In genomic region chr4:140554552-140554951, GRCm38 (mm10) we compare ENCODE assay signal across 17 mouse cellular contexts.
A peak's percentile ranks its signal among the peaks of the same experiment; 100 is the strongest.
DNase-seq lines count a peak whose midpoint lies in the region; ATAC-seq and TF ChIP-seq lines count a peak whose summit lies in the region.
"Had no signal": no experiment of that assay in that cellular context is flagged by ENCODE, and none has a peak within 500 bp of the region (broad histone marks: within the 10 kb centered on the region; RNA-seq: fewer than 3 reads in every experiment).

No protein-coding gene starts in this region.

- H3K4me3 ChIP-seq in liver, embryonic 11.5 days (ENCODE audit: low read depth, low read length) = no peak overlapping the region
- no peak overlapping the region for H3K4me3 ChIP-seq in G1E (ENCODE audit: low read depth, low read length)
- H3K4me3 ChIP-seq in stomach, embryonic 15.5 days (replicated peaks) = no peak overlapping the region
- H3K4me3 ChIP-seq in forebrain, embryonic 12.5 days (replicated peaks) = no peak overlapping the region
- H3K4me3 ChIP-seq: embryonic facial prominence, embryonic 10.5 days; erythroblast, embryonic 14.5 days; heart, embryonic 15.5 days; layer of hippocampus, adult 2 months; left cerebral cortex, adult 2 months; lung, embryonic 15.5 days; midbrain, embryonic 12.5 days; neural tube, embryonic 13.5 days had no signal

- no peaks in the 10 kb centered on the region for H3K9me3 ChIP-seq in liver, embryonic 11.5 days (ENCODE audit: control insufficient read depth, low read length)
- H3K9me3 ChIP-seq in G1E (replicated peaks) = no peaks in the 10 kb centered on the region
- no peaks in the 10 kb centered on the region for H3K9me3 ChIP-seq in stomach, embryonic 15.5 days
- no peaks in the 10 kb centered on the region for H3K9me3 ChIP-seq in forebrain, embryonic 12.5 days
- H3K9me3 ChIP-seq: embryonic facial prominence, embryonic 10.5 days; heart, embryonic 15.5 days; lung, embryonic 15.5 days; midbrain, embryonic 12.5 days; neural tube, embryonic 13.5 days had no signal

- H3K27ac ChIP-seq in liver, embryonic 11.5 days (ENCODE audit: low read depth, low read length) = no peak overlapping the region
- H3K27ac ChIP-seq in stomach, embryonic 15.5 days = no peak overlapping the region
- no peak overlapping the region for H3K27ac ChIP-seq in forebrain, embryonic 12.5 days
- H3K27ac ChIP-seq: embryonic facial prominence, embryonic 10.5 days; heart, embryonic 15.5 days; layer of hippocampus, adult 2 months; left cerebral cortex, adult 2 months; lung, embryonic 15.5 days; midbrain, embryonic 12.5 days; neural tube, embryonic 13.5 days had no signal

- no peak for TF ChIP-seq CTCF in G1E (IDR thresholded peaks at IDR 0.05; ENCODE audit: low read depth, low read length)

- DNase-seq in liver, embryonic 11.5 days (ENCODE audit: low spot score) = no peak
- no peak for DNase-seq in liver
- DNase-seq in G1E (ENCODE audit: low spot score) = no peak
- peak; percentile 14 for DNase-seq in large intestine, adult 2 months (ENCODE audit: low read depth, low spot score)
- DNase-seq: heart, adult 11 months had no signal

- no peaks in the 10 kb centered on the region for H3K4me1 ChIP-seq in liver, embryonic 11.5 days (replicated peaks; ENCODE audit: control insufficient read depth, insufficient read depth, low read length)
- H3K4me1 ChIP-seq in G1E (ENCODE audit: insufficient read depth, low read depth, low read length) = peaks cover 35% of the 10 kb centered on the region
- no peaks in the 10 kb centered on the region for H3K4me1 ChIP-seq in stomach, embryonic 15.5 days
- no peaks in the 10 kb centered on the region for H3K4me1 ChIP-seq in forebrain, embryonic 12.5 days
- H3K4me1 ChIP-seq: lung, embryonic 15.5 days; midbrain, embryonic 12.5 days had no signal

- H3K9ac ChIP-seq in liver, embryonic 11.5 days (ENCODE audit: low read depth, low read length) = no peak overlapping the region
- no peak overlapping the region for H3K9ac ChIP-seq in stomach, embryonic 15.5 days
- no peak overlapping the region for H3K9ac ChIP-seq in forebrain, embryonic 12.5 days
- H3K9ac ChIP-seq: forebrain, postnatal 0 days; heart, embryonic 15.5 days; lung, embryonic 15.5 days; midbrain, embryonic 12.5 days; neural tube, embryonic 13.5 days had no signal

- H3K36me3 ChIP-seq in liver, embryonic 11.5 days (ENCODE audit: control insufficient read depth, insufficient read depth, low read length) = peaks cover 10% of the 10 kb centered on the region; the same call in 1 of the 2 replicates
- H3K36me3 ChIP-seq in G1E (replicated peaks) = peaks cover 100% of the 10 kb centered on the region
- H3K36me3 ChIP-seq in stomach, embryonic 15.5 days = peaks cover 18% of the 10 kb centered on the region; the same call in 1 of the 2 replicates
- peaks cover 76% of the 10 kb centered on the region for H3K36me3 ChIP-seq in forebrain, embryonic 12.5 days (replicated peaks)

- WGBS in liver, embryonic 11.5 days = 60% methylated on average over 4 of the region's 4 CpGs
- 50% methylated on average over 4 of the region's 4 CpGs for WGBS in large intestine, adult 2 months
- 78% methylated on average over 4 of the region's 4 CpGs for WGBS in stomach, embryonic 15.5 days
- 80% methylated on average over 4 of the region's 4 CpGs for WGBS in forebrain, embryonic 12.5 days

- peak; percentile 53; the same call in 1 of the 2 replicates for ATAC-seq in liver, embryonic 11.5 days (replicated peaks; ENCODE audit: low FRiP score)
- peak; percentile 45; the same call in 1 of the 2 replicates for ATAC-seq in G1E (ENCODE audit: extremely low read depth, insufficient number of reproducible peaks, low FRiP score, poor library complexity, severe bottlenecking)
- 0 out of 2 replicates have a peak, but pooled peaks have one; percentile 40 for ATAC-seq in stomach, embryonic 15.5 days (ENCODE audit: insufficient read depth, low FRiP score, low read depth)
- no peak for ATAC-seq in activated CD4-positive, CD25-positive, alpha-beta regulatory T cell, adult 4 months
- ATAC-seq in forebrain, embryonic 12.5 days (ENCODE audit: low FRiP score) = no peak

- H3K4me2 ChIP-seq in liver, embryonic 11.5 days = no peak overlapping the region
- no peak overlapping the region for H3K4me2 ChIP-seq in stomach, embryonic 15.5 days
- H3K4me2 ChIP-seq in forebrain, embryonic 12.5 days = no peak overlapping the region
- H3K4me2 ChIP-seq: heart, embryonic 15.5 days; lung, embryonic 15.5 days; midbrain, embryonic 12.5 days; neural tube, embryonic 13.5 days had no signal

- H3K27me3 ChIP-seq in liver, embryonic 11.5 days (replicated peaks; ENCODE audit: control insufficient read depth, insufficient read depth, low read length) = no peaks in the 10 kb centered on the region
- no peaks in the 10 kb centered on the region for H3K27me3 ChIP-seq in G1E (ENCODE audit: insufficient read depth, low read length)
- H3K27me3 ChIP-seq in stomach, embryonic 15.5 days (replicated peaks) = no peaks in the 10 kb centered on the region
- no peaks in the 10 kb centered on the region for H3K27me3 ChIP-seq in forebrain, embryonic 12.5 days
- H3K27me3 ChIP-seq: heart, embryonic 15.5 days; lung, embryonic 15.5 days; midbrain, embryonic 12.5 days; neural tube, embryonic 13.5 days had no signal

Comparison
In these comparisons a context has a peak if more than half of its experiments do, and no peak if none do; other contexts are left out.
1. ATAC-seq: peak in liver, embryonic 11.5 days (single experiment), G1E (single experiment) and stomach, embryonic 15.5 days (single experiment); none in activated CD4-positive, CD25-positive, alpha-beta regulatory T cell, adult 4 months (single experiment) and forebrain, embryonic 12.5 days (single experiment).